Mouse (Mus musculus) ovary, postnatal 10 days (tissue): ENCODE data around the gene 1700034J05Rik.

Source experiments
- DNase-seq: peaks from one replicate; pipeline ENCODE4 v3.0.0; 2022; ENCODE audit warnings: low spot score

The 1700034J05Rik gene

DNA sequence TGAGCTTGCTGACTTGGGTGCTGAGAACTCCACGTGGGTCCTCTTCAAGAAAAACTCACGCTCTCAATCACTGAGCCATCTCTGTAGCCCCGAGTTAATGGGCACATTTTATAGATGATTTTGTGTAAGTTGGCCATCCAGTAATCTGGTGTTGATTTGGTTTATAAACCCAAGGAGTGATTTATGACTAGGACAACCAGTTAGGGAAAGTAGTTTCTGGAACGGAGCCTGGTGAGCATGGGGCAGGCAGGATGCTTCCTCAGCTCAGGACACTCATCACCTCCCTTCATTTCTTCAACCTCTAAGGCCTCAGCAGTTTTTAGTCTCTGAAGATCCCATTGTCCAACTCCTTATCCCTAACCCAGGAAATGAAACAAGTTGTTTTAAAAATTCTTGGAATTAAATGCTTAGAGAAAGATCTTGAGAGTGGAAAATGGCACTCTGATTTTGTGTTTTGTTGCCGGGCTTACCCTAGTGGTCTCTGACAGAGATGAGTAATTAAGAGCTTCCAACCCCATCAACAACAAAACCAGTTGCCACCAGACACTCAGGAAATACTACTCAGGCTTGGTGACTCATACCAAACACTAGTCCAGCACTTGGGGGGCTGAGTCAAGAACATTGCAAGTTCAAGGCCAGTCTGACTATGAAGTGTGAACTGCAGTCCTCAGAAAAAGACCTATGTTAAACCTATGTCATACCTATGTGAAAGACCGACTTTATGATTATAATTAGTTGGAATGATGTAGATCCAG lies 9.4 kb upstream of the 1700034J05Rik start:
- no peak for DNase-seq

DNA sequence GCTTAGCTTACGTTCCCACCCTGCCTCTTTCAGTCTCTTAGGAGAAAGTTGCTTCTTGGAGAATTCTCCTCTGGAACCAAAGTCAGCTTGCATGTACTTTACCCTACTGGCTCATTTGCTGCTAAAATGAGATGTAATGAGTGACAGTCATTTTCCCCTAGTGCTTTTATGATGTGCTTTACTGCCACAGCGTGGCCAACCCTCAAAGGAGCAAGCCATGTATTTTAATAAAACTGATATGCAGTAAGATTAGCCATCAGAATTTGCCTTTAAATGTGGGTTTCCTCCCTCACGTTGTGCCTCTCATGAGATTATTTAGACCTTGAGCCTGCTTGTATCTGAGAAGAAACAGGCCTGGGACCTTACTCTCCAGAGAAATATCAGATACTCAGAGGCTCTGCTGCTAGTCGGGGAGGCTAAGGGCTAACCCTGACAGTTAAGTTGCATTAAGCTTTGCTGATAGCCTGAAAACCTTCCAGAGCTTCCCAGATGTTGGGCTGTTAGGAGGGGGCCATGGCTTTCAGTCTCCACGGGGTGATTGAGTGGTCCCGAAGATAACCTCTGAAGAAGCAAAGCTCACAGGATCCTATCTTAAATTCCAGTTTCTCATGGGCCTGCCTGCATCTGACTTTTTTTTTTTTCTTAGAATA lies 7.7 kb upstream of the 1700034J05Rik start:
- DNase-seq: no peak

DNA sequence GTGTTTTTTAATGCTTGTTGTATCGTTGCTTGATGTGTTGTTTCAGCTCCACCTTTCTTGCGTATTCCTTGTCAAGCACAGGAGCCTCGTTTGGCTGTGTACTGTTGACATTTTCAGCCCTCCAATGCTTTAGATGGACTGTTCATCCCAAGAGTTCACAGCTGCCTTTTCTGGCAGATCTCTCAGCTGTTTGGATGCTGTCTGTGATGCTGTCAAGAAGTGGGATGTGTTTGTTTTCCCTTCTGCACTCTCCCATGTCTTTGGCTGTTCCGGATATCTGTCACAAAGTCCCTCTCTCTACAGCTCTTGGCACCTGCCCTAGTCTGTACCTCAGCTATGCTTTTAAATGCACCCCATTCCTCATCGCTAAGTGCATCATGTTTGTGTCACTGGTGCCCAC lies 6.7 kb upstream of the 1700034J05Rik start:
- no peak for DNase-seq

DNA sequence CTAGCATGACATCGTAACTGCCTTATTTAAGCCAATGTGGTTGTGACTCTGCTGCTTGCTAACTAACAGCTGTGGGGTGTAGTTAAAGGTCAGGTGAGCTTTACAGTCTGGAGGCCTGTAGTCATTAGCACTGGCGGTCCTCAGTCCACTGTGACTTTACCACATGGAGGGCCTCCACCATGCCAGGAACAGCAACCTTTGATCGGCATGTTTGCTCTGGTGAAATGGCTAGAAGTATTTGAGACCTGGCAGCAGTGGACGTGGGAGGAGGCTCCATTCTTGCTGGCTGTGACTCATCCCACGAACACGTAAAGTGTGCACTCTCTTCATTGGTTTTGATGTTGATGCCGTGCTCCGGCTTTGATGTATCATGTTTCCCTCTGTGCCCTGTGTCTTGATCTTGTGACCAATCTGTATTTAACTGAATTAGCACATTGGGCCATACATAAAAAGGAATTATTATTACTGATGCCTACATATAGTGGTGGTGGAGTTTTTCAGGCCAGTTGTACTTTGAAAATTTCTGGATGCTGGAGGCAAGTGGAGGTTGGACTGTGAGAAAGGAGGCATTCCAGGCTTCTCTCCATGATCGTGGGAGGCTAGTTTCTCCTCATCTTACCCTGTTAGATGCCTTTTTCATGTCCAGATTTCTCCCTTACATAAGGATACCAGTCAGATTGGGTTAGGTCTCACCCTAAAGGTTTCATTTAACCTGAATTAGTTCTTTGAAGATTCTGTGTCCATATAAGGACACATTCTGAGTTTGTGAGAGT lies 5.9 kb upstream of the 1700034J05Rik start:
- no peak for DNase-seq

DNA sequence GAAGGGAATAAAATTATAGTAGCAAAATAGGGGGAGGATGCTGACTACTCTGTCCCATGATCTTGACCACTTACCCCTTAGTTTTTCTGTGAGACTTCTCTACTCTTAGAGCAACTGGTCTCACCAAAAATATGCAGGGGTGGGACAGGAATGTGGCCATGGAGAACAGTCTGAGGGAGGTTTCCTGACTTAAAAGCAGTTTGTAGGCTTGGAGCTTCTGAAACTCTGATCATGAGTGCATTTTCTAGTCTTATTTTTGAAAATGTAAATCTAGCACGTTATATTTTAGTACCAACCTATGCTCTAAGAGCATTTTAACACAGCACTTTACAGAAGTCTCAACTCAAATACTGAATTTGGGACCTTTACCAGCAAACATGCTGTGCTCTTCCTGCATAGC lies 4.5 kb upstream of the 1700034J05Rik start:
- DNase-seq: no peak

DNA sequence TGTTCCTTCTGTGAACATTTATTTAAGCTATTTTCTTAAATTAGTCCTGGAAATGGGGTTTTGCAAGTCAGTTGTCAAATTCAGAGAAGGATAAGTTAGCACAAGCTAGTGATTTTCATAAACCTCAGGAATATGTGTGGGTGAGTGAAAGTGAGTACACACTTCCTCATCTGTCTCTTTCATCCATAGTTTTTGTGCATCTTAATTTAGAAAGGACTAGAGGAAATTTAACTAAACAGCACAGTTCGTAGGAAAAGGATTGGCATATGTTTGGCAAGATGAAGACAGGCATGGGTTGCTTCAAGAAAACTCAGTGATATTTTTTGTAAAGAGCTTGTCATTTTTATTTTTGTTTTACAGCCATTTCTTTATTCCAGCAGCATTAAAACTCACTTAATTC lies 2.7 kb upstream of the 1700034J05Rik start:
- DNase-seq: no peak

DNA sequence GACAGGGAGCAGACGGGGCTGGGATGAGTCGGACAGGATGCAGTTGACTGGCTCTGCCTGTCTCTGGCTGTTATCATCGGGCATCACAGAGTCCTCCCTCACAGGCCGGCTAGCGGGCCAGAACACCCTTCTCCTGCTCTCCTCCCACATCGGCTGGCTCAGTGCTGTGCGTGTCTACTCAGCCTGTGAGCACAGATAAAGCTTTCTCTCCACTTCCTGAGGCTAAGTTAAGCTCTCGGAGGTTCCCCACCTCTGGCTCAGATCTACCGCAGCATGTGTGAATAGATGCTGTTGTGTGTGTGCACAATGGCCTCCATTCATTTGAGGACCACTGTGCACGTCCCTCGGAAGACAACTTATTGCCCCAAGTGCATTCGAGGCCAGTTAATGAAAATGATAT lies 1.7 kb upstream of the 1700034J05Rik start:
- no peak for DNase-seq

DNA sequence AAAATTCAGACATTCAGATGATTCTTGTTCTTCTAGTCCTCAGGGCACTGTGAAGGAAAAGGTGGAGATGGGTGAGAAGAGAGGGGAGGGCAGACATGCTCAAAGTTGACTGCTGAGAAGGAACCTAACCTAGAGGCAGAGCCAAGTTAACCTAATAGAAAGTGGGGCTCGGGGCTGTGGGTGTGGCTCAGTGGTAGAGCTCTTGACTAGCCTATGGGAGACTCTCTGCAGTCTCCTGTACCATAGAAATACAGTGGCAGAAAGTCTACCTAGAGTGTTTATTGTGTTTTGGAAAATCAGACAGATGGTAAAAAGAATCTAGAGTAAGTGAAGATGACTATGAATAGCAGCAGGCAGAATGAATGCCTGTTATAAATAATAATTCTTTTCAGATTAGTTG lies 1.3 kb upstream of the 1700034J05Rik start:
- DNase-seq: no peak

DNA sequence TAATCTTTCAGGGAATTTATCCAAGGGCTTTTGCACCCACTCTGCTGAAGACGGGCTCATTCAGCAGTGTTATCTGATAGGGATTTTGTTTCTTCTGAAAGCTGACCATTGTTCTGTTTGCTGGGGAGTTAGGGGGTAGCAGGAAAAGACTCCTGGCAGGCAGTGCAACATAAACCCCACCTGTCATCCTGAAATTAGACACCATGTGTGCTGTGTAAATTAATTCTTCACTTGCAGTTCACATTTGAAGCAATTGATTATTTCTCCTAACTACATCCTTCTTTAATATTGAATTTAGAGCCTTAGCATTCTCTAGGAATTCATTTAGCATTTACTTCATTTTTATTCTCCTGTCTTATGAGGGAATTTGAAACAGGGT lies 3.8 kb downstream of the 1700034J05Rik start:
- DNase-seq: no peak

DNA sequence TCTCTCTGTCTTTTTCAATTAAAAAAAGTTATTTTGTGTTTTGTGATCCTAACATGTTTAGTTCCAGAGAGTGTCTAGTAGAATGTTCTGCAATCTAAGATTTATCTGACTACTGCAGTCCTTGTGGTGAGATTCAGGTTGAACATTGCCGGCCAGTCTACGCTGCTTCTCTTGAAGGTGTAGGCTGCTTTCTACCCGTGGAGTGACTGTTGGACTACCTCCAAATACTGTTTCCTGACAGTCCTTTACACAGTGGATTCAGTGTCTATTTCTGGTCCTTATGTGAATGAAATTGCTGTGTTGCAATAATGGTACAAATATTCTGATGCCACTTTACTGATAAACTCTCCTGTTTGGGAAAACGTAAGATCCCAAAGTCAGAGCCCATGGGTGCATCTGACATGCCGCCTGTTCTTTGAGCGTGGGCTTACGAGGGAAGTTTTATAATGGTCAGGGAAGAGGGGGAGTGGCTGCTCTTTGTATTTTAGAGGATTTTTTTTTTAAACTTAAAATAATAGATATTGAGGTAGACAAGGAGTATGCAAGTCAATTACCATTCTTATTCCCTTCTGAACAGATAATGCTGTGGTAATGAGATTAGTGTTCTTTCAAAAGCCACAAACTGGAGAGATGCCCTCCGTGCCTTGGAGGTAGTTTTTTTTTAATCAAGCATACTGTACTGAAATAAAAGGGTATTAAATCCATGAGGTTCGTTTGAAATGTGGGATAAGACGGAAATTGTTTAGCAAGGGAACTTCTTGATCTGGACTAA lies 4.4 kb downstream of the 1700034J05Rik start:
- no peak for DNase-seq

DNA sequence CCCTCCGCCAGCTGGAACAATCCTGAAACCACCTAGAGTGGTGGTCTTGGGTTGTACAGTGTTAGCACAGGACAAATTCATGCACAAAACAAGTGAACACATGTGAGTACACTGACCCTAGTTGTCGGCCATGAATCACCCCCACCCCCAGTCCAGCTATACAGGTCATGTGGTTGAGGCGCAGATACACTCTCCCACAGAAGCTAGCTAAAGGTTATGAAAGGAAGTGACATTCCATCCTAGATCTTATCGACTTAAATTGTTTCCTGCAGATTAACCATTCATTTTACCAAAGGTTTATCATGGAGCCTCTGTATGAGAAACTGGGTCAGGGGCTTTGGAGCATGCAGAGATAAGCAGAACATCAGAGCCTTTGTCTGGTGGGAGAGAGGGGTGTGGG lies 7.0 kb downstream of the 1700034J05Rik start:
- no peak for DNase-seq

DNA sequence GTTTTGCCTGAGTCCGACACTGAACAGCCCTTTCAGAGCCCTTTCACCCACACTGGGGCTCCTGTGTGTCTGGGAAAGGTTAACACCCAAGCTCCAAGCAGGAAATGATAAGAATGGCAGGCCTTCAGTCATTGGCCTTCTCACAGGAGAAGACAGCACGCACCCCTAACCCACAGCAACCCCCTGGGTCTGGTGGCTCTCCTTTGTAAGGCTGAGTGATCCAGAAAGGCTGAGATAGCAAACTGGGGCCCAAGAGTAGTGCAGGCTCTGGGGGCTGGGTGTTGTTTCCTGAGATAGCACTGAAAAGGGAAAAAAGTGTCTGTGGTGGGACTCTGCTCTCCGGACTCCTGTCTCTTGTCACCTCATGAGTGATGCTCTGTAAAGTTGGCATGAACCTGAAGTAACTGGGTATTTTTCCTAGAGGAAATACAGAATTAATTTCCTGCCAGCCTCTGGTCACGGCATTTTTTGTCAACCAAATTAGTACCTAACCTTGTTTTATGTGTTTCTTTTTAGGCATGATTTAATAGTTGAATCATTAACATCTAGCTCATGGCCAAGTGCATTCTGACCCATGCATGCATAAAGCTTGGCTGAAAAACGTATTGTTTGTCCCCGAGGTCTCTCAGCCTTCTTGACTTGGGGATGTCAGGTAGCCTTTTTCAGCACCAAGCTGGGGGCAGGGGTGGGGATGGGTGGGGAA lies 7.7 kb downstream of the 1700034J05Rik start:
- no peak for DNase-seq

DNA sequence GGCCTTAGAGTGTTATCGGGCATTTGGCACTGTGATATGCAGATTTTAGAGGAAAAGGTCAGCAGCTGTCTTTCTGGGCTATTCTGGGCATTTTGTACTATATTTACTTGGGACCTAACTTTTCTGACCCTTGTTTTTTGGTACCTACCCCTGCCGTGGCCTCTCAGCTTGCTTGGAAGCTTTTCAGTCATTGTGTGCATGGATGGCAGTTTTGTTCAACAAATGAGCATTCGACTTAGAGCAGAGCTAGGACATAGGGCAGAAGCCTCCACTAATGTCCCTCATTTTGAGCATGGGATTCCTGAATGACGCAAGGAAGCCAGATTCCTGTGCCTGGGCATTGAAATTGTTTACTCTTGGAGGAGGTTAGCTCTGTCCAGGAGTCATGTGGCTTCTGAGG lies 9.4 kb downstream of the 1700034J05Rik start:
- no peak for DNase-seq

DNA sequence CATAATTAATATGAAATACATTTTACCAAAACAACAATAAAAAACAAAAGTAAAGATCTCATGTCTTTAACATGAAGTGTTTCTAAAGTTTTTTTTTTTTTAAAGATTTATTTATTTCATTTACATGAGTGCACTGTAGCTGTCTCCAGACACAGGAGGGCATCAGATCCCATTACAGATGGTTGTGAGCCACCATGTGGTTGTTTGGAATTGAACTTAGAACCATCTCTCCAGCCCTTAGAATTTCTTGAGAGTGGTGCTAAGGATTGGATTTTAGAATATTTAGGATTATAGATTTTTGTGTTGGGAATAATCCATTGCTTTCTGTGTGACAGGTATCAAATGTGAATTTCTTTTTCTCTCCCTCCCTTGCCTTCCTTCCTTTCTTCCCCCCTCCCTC lies 10.2 kb downstream of the 1700034J05Rik start:
- no peak for DNase-seq

DNA sequence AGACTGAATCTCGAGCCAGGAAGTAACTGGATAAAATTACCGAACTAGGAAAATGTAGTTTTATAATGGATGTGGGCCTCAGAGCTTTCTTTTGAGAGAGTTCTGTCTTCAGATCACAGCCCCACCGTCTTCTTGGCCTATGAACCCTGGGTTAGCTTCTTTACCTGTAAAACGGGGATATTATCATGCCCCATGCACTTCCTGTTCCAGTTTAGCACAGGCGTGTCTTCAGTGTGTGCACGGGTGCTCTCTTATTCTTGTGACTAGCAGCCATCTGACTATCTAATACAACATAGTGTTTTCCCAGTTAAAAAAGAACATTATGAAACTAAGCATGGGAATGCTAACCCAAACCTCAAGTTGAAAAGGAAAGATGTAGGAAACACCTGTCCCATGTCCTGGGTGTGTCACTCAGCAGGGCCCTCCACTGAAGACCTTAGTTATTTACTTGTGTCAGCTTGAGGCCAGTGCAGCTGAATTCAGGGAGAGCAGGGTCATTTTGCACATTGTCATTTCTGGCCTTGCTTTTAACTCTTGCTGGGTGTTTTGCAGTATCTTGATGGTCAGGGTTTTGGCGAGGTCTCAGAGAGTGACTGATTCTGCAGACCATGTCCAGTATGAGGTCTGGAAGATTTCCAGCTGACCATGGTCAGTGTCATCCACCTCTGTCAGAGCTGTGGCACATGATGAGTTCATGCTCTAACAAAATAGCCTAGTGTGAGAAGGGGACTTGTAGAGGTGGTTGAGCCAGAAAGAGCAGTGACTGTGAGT lies 12.5 kb downstream of the 1700034J05Rik start:
- no peak for DNase-seq

DNA sequence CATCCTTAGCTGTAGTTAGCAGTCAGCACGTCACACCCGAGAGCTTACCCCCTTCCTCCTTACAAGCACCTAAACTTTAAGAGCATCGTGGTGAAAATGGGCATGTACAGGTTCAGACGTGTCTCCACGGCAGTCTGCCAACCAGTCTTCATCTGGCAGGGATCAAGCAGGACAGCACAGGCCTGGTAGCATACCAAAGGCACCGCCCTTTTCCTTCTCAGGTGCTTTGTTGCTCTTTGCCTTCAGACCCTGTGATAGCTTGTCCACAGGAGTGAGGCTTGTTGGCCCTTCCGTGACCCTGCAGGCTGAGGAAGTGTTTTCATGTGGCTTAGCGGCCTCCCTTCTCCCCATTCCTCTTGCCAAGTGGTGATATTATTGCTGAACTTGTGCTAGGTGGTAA lies 15.2 kb downstream of the 1700034J05Rik start:
- no peak for DNase-seq

DNA sequence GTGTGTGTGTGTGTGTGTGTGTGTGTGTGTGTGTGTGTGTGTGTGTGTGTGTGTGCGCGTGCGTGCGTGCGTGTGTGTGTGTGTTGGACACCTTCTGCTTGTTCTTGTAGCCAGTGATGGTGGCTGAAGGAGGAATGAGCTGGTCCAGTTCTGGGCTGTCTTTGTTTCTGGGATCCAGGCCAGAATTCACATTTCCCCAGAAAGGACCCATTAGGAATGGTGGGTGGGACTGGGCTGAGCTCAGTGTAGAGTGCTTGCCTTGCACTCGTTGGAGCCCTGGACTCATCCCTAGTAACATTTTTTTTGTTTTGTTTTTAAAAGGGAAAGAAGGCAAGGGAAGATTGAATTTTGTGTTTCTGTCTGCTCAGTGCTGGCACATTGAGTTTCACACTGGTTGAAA lies 18.3 kb downstream of the 1700034J05Rik start:
- no peak for DNase-seq

DNA sequence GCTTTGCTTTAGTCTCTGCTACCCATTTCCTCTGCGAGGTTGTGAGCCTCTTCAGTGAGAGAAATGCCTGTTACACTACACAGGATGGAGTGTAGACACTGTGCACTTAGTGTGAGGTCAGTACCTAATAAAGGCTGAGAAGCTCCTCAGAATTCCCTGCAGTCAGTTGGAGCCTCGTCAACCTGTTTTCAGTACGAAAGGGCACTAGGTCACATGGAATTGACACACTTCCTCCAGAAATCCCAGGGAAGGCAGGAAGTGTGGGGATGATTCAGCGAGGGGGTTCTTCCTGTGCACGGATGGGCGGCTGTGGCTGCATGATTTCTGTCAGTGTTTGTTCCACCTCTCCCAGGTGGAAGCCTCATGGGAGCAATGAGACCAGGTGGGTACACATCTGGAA lies 21.1 kb downstream of the 1700034J05Rik start:
- DNase-seq: no peak

DNA sequence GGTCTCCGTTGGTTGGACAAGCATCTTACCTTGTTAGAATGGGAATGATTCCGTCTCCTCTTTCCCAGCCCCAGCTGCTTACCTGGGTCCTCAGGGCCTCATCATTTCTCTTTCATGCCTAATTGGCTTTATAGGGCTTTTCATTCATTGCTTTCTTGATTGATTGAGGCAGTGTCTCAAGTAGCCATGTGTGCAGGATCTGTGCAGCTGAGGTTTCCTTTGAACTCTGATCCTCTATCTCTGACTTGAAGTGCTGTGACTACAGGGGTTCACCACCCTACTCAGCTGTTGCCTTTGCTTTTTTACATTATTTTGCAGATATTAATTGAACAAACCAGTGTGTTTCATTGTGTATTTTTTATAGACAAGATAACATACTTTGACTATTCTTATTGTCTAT lies 25.2 kb downstream of the 1700034J05Rik start:
- DNase-seq: no peak

DNA sequence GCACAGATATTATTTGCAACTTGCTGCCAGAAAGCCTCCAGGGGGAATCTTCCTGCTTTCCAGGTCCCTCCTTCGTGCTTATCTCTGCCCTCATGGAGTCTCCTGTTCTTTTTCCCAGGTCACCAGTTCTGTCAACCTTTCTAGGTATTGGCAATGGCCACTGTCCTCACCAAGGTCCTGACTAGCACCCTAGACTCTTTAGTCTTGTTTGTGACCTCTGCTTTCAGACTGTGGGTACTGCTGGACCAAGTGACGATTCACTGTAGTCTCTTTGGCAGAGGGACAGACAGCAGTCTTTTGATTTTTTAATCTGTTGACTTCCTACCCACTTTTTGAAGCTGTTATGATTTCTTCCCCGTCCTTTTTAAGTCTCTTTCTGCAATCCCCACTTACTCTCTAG lies 26.1 kb downstream of the 1700034J05Rik start:
- DNase-seq: no peak

DNA sequence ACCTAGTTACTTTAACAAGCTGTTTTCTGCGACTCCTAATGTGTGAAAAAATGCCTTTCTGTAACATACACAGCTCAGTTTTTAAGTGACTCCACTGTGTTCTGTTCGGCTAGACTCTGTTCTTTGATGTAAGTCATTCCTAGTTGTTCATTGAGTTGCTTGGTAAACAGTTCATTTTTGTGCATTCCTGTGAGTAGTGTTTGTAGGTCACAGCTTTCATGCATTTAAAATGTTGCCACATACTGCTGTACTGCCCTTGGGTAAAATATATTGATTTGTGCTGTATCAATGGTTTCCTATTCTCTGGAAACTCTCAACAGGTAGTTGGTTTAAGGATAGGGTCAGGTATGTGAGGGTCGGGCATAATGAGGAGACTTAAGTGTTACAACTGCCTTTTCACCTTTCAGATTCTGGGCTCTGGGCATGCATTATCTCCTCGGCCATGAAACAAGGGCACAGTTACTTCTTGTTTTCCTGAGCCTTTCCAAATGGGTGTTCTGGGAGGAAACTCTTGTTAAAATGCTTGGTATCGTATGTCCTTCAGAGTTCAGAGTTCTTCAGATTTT lies 27.7 kb downstream of the 1700034J05Rik start:
- no peak for DNase-seq
